Mouse (Mus musculus) 3134 (cell line): Measurements from ENCODE around the gene Cbln3.

ENCODE experiments used
- DNase-seq: peaks from one replicate; pipeline ENCODE4 v3.0.0-alpha.2; 2011; ENCODE audit warnings: low spot score; ENCODE audit not compliant: insufficient read length; ENCODE audit errors: extremely low read depth

Cbln3 gene

DNA sequence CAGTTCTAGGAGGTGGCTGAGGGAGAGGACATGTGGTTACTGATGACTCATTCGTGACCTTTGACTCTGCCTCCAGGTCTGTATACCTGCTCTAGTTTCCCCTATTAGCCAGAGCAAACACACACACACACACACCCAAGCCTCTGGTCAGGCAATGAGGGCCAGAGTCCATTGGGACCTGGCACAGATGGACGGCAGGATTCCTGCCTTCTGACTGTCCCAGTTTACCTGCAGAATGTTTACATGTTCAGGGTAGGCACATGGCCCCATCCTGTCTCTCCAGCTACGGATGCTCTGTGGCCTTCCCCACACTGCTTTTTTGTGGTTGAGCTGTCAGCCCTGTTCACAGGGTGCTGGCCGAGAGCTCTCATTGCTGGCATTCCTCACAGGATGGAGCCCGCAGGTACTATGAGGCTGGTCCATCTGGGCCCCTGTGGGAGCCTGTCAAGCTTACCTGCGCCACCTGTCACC is 2.0 kb downstream of the Cbln3 start:
- DNase-seq: no peak

- no peak for DNase-seq
These were observed 3.2 kb downstream of the Cbln3 start for GRCm38 (mm10) chr14:55880982-55881381.

GRCm38 (mm10) chr14:55879623-55880022 is 4.6 kb downstream of the Cbln3 start:
- no peak for DNase-seq

- no peak for DNase-seq
These were observed 5.8 kb downstream of the Cbln3 start for GRCm38 (mm10) chr14:55878316-55878940.

GRCm38 (mm10) chr14:55877469-55878315 is 6.5 kb downstream of the Cbln3 start:
- no peak for DNase-seq

GRCm38 (mm10) chr14:55873714-55874683 is 10.2 kb downstream of the Cbln3 start:
- no peak for DNase-seq

- DNase-seq: no peak
These were observed 10.9 kb downstream of the Cbln3 start for GRCm38 (mm10) chr14:55873242-55873713.

DNA sequence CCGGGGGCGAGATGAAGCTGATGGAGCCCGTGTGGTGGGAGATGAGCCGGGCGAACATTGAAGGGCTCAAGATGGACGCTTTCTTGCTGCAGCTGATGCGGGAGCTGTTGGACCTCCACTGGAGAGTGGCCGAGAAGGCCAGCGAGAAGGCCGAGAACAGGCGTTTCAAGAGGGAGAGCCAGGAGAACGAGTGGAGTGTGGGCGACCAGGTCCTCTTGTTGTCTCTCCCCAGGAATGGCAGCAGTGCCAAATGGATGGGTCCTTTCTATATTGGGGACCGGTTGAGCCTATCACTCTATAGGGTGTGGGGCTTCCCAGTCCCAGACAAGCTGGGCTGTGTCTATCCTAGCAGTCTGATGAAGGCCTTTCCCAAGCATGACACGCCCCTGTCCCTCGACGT is 11.6 kb downstream of the Cbln3 start:
- DNase-seq: no peak

GRCm38 (mm10) chr14:55872039-55872438 is 12.2 kb downstream of the Cbln3 start:
- no peak for DNase-seq

- no peak for DNase-seq
These were observed 14.7 kb downstream of the Cbln3 start for GRCm38 (mm10) chr14:55869538-55869937.

GRCm38 (mm10) chr14:55868230-55869026 is 15.8 kb downstream of the Cbln3 start:
- no peak for DNase-seq

DNA sequence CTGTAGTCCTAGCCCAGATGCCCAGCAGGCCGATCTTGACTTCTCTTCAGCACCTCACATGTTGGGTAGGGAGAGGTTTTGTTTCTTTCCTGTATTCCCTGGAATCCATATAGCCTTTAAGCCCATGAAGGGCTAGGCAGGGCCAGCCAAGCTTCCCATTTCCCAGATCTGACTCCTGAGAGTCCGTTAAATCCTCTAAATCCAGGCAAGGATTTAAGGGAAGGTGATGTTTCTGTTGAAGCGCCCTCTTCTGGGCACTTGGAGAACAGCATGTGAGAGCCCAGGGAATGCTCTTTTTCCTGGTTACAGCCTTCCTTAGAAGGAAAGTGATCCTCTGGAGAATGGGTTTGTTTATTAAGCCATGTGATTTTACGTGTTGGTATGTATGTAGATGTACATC is 17.2 kb downstream of the Cbln3 start:
- DNase-seq: no peak

DNA sequence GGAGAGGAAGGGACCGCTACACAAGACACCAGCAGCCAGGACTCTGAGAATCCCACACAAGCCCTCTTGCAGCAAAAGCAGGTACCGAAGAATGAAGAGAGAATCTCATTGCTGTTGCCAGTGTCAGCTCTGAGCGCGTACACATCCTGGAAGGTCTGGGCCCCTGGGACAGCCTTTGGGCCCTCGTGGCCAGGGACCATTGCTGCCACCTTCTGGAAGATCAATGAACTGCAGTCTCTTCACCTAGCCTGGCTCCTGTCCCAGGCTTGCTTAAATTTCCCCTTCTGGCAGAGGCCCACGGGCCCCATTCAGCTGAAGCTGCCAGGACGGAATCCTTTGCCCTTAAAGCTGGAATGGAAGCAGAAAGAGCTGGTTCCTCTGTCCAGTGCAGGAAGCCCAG is 20.4 kb downstream of the Cbln3 start:
- peak; percentile 49 for DNase-seq

- no peak for DNase-seq
These were observed 21.2 kb downstream of the Cbln3 start for GRCm38 (mm10) chr14:55862970-55863369.

GRCm38 (mm10) chr14:55862186-55862585 is 22.0 kb downstream of the Cbln3 start:
- DNase-seq: no peak

- DNase-seq: no peak
These were observed 26.6 kb downstream of the Cbln3 start for GRCm38 (mm10) chr14:55857588-55857987.

DNA sequence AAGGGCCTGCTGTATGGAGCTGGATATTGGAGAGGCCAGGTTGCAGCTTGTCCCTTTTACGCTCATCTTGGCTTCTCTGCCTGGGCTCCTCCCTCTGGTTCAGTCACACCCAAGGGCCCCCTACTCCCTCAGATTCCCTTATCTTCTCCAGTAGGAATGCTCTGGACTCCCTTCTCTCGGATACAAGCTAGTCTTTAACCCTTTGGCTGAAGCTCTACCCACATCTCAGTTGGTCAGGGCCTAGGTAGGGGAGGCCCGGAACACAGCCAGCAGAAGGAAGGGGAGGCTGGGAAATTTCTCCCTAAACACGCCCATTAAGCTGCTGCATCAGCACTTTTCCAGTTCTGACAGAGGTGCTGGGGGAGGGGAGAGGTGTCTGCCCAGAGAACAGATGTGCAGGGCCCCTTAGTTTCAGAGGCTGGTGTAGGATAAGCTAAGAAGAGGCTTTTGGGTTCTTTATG is 29.1 kb downstream of the Cbln3 start:
- peak; percentile 42 for DNase-seq

DNA sequence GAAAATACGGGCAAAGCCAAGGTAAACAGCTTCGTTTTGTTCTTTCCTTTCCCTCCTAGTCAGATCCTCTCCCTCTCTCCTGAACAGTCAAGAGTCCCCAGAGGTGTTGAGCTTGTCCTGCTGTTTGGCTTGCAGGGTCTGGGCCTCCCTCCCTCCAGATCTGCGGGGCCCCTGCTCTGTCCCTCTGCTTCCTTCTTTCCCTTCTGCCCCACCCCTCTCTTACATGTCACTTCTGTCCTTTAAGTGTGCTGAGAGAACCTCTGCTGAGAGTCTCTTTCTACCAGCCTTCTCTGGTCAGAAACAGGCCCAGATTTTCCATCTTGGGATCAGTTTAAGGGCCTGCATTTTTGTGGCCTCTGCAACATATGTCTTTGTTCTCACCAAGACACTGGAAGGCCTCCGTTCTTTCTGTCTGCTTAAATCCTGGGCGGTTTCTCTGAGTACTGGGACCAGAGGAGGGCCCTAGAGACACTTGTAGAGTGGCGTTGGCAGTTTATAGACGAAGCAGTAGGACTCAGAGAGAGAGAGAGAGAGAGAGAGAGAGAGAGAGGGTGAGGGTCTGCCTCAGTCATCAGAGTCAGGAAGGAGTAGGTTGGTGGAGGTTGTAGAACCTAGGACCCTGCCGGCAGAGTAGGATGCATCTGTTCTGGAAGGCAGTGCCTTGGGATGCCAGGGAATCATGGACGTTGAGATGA is 29.6 kb downstream of the Cbln3 start:
- DNase-seq: peak; percentile 35

DNA sequence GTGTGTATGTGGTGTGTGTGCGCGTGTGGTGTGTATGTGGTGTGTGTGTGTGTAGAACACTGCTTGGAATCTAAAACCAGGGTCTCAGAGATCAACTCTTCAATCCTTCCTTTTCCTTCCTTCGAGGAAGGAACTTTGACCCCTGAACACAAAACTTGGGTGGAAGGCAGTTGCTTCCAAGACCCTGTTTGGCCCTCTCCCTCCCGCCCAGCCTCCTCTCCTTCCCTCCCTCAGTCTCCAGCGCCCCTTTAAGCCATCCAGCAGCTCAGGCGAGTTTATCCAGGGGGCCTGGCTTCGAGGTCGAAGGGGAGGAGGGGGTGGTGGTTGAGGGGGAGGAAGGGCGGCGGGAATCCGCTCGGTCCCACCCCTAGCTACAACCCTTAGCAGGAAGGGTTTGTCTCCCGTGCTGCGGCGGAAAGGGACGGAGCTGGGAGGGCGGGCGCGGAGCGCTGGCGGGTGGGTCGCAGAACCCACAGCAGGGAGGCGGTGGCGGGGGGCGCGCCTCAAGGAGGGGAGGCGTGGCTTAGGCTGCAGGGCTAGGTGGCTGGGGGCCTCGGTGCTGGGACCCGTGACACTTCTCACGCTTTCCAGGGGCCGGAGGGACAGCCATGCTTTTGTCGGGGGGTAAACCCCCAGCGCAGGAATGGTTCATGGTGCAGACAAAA is 30.4 kb downstream of the Cbln3 start, which contains the start of gene Nynrin:
TSS of gene Nynrin (plus strand) at position 390 of the 665 bp plus-strand sequence.
- DNase-seq: peak; percentile 61
